Mouse (Mus musculus) liver, embryonic 14.5 days (tissue): ENCODE measurements at regions not wholly inside any gene's neighbourhood (a gene's known extent, or its start where the extent isn't known, plus 50 kb on each side); places are given as distances from the start of the nearest gene placed in this dataset.

ENCODE experiments used
- ATAC-seq: fragments of 200-750 bp; cut with Nextera tagmentation; 2 replicates; pipeline ENCODE4 v1.8.0; 2017; ENCODE audit warnings: moderate number of reproducible peaks, mild to moderate bottlenecking, moderate library complexity; ENCODE audit not compliant: insufficient read depth
- DNase-seq, 3 experiments: peaks; one replicate each; pipeline ENCODE4 v3.0.0-alpha.2; 2012 to 2013; ENCODE audit warnings: low read depth in 3 of 3, low spot score in 3 of 3
- H3K27ac ChIP-seq: fragments of 300-500 bp; sonication (generic); 2 replicates; pipeline ENCODE4 v1.5.1; 2014; ENCODE audit warnings: moderate library complexity, mild to moderate bottlenecking, control low read depth, inconsistent platforms
- H3K27me3 ChIP-seq: fragments of 300-500 bp; sonication (generic); 2 replicates; pipeline ENCODE4 v1.6.1; 2014; ENCODE audit warnings: mild to moderate bottlenecking, low read length, moderate library complexity; ENCODE audit not compliant: control insufficient read depth, insufficient read depth
- H3K36me3 ChIP-seq: fragments of 300-500 bp; sonication (generic); replicated peaks from 2 replicates; pipeline ENCODE4 v1.6.1; 2014; ENCODE audit warnings: low read depth; ENCODE audit not compliant: control insufficient read depth, insufficient read depth
- H3K4me1 ChIP-seq, 2 experiments: fragments of 200-500 bp in 1 of 2; fragments of 300-500 bp in 1 of 2; sonication (generic) in 1 of 2; replicated peaks; 2 replicates each; pipeline ENCODE4 v1.6.1; 2012 to 2014; ENCODE audit warnings: antibody characterized with exemption in 1 of 2, inconsistent platforms in 1 of 2, low read length in 1 of 2; ENCODE audit not compliant: control insufficient read depth in 2 of 2, insufficient read depth in 2 of 2
- H3K4me2 ChIP-seq: fragments of 300-500 bp; sonication (generic); 2 replicates; pipeline ENCODE4 v1.6.1; 2014; ENCODE audit warnings: low read depth, mild to moderate bottlenecking, control low read depth, moderate library complexity
- H3K4me3 ChIP-seq, 2 experiments: fragments of 200-500 bp in 1 of 2; fragments of 300-500 bp in 1 of 2; sonication (generic) in 1 of 2; 2 replicates each; pipeline ENCODE4 v1.5.1; 2012 to 2014; ENCODE audit warnings: low read depth in 2 of 2, low read length in 2 of 2, mild to moderate bottlenecking in 2 of 2, control low read depth in 1 of 2, inconsistent platforms in 1 of 2, moderate library complexity in 1 of 2; ENCODE audit not compliant: insufficient read depth in 1 of 2
- H3K9ac ChIP-seq: fragments of 300-500 bp; sonication (generic); replicated peaks from 2 replicates; pipeline ENCODE4 v1.6.1; 2014; ENCODE audit warnings: mild to moderate bottlenecking, control low read depth, moderate library complexity
- H3K9me3 ChIP-seq: fragments of 300-500 bp; sonication (generic); 2 replicates; pipeline ENCODE4 v1.6.1; 2016; ENCODE audit warnings: low read length, mixed read lengths; ENCODE audit not compliant: control insufficient read depth
- CTCF ChIP-seq: IDR thresholded peaks from 2 replicates; pipeline ENCODE4 v1.5.1; 2016; ENCODE audit warnings: antibody characterized with exemption, low read depth, control low read depth
- EP300 ChIP-seq: IDR thresholded peaks from 2 replicates; pipeline ENCODE4 v1.6.1; 2016; ENCODE audit warnings: antibody characterized with exemption, low read depth
- WGBS: fragments of 180-500 bp; shearing (Covaris S2); extraction: QIAGEN DNeasy Blood & Tissue Kit; methylation state at CpG from one replicate; pipeline ENCODE4 v1.1.7; 2014; ENCODE audit not compliant: insufficient replicate concordance; 5-methylcytosine and 5-hydroxymethylcytosine counted together

DNA sequence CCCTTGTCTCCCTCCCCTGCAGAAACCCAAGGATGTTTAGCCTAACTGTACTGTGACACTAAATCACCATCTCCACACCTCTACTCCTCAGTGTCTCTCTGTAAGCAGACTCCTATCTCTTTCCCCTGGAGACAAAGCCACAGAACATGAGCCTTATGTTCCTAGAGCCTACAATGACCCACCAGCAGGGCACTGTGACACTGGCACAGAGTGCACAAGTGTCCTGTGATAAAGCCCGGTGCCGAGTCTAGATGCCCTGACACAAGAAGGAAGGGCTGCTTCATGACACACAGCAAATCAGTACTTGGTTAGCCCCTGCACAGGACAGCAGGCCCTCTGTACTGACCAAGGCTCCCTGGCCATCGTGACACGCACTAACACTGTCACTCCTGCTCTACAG is 71.2 kb upstream of the Zmiz1 start:
- Histone ChIP-seq H3K4me3 (no peak overlapping the region), H3K9ac (no peak overlapping the region), H3K9me3 (no peaks in the 10 kb centered on the region), H3K27me3 (no peaks in the 10 kb centered on the region), H3K36me3 (no peaks in the 10 kb centered on the region), H3K4me1 (peaks cover 3 to 5% of the 10 kb centered on the region in 2 experiments; a peak in 3 of 4 replicates), H3K4me2 (no peak overlapping the region), H3K27ac (no peak overlapping the region)
- DNase-seq: no peak
- WGBS: 73% methylated on average over 4 of the region's 4 CpGs
- TF ChIP-seq EP300: no peak
- TF ChIP-seq CTCF: no peak
- no peak for ATAC-seq

DNA sequence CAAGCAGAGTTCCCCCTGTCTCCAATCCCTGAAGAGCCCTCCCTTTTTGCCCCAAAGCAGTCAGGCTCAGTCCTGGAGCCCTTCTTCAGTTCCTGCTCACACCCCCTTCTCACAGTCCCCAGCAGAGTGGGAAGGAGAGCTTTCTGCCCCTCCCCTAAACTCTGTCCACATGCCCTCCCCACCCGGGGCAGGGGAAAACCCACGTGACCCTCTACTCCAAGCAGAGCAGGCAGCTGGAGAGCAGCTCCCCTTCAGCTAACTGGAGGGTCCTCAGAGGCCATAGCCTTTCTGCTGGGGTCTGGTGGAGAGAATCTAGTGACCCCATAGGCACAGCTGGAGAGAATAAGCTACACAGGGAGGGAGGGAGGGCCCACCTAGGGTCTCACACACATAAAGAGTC is 69.7 kb upstream of the Zmiz1 start:
- no peak for ATAC-seq
- H3K36me3 ChIP-seq: no peaks in the 10 kb centered on the region
- no peaks in the 10 kb centered on the region for H3K9me3 ChIP-seq
- no peak overlapping the region for H3K9ac ChIP-seq
- no peak overlapping the region for H3K4me3 ChIP-seq
- H3K27ac ChIP-seq: no peak overlapping the region
- peaks cover 3 to 8% of the 10 kb centered on the region in 2 experiments; a peak in 3 of 4 replicates for H3K4me1 ChIP-seq
- WGBS: 11% methylated on average over 2 of the region's 2 CpGs
- H3K27me3 ChIP-seq: no peaks in the 10 kb centered on the region
- H3K4me2 ChIP-seq: no peak overlapping the region
- no peak for DNase-seq
- TF ChIP-seq CTCF: no peak
- no peak for TF ChIP-seq EP300

DNA sequence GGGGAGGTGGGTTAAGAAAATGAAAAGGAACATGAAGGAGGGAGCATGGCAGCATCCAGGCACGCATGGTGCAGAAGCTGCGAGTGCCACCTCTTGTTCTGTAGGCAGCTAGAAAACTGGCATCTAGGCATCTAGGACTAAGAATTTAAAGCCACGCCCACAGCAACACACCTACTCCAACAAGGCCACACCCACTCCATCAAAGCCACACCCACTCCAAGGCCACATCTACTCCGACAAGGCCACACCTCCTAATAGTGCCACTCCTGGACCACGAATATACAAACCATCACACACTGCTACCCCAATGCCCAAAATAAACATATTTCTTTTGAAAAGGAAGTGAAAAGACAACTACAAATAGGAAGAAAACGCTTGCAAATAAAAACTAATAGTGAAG is 66.6 kb upstream of the Zmiz1 start:
- Histone ChIP-seq H3K4me2 (no peak overlapping the region), H3K27me3 (no peaks in the 10 kb centered on the region), H3K36me3 (no peaks in the 10 kb centered on the region), H3K4me1 (peaks cover 16 to 19% of the 10 kb centered on the region in 2 experiments), H3K27ac (no peak overlapping the region), H3K4me3 (no peak overlapping the region), H3K9me3 (no peaks in the 10 kb centered on the region), H3K9ac (no peak overlapping the region)
- ATAC-seq: peak; percentile 9; the same call in 1 of the 2 replicates
- DNase-seq: peak; percentile 63 to 80 (median 63)
- no peak for TF ChIP-seq CTCF
- WGBS: 45% methylated on average over 6 of the region's 6 CpGs

DNA sequence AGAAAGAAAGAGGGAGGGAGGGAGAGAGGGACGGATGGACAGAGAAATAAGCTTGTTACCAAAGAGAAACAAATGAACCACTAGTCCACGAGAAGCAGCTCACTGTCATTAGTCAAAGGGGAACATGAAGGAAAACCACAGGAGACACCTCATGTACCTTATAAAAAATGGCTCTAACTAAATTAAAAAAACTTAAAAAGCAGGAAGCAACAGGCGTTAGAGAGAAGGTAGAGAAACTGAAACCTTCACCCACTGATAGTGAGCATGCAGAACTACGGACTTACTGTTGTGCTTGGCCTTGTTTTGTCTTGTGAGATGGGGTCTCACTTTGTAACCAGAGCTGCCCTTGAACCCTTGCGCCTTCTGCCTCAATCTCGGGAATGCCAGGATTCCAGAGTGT is 66.0 kb upstream of the Zmiz1 start:
- H3K9me3 ChIP-seq: no peaks in the 10 kb centered on the region
- 60% methylated on average over 6 of the region's 6 CpGs for WGBS
- no peaks in the 10 kb centered on the region for H3K36me3 ChIP-seq
- DNase-seq (no peak), ATAC-seq (no peak)
- H3K4me1 ChIP-seq: peaks cover 21 to 24% of the 10 kb centered on the region in 2 experiments
- no peaks in the 10 kb centered on the region for H3K27me3 ChIP-seq
- H3K9ac ChIP-seq: no peak overlapping the region
- no peak overlapping the region for H3K4me2 ChIP-seq
- H3K27ac ChIP-seq: no peak overlapping the region
- H3K4me3 ChIP-seq: no peak overlapping the region
- TF ChIP-seq EP300 (no peak), CTCF (no peak)

DNA sequence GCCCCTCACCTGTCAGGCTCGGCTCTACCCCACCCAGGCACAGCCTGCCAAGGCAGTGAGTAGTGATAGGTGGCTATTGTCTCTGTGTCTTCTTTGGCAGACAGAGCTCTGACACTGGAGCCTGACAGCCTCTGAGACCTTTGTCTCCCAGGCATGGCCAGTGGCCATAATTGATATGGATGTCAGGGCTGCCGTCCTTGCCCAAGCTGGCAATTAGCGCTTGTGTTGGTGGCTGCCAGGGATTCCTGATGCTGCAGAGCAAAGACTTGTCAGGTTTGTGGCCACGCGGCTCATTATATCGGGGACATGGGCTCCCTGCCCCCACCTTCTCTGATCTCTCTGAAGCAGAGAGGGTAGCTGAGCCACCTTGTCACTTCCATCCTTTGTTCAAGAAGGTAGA is 64.1 kb upstream of the Zmiz1 start:
- WGBS: 76% methylated on average over 6 of the region's 6 CpGs
- H3K4me2 ChIP-seq: no peak overlapping the region
- no peak for ATAC-seq
- H3K36me3 ChIP-seq: no peaks in the 10 kb centered on the region
- TF ChIP-seq CTCF (no peak), EP300 (no peak)
- no peak overlapping the region for H3K27ac ChIP-seq
- no peaks in the 10 kb centered on the region for H3K27me3 ChIP-seq
- H3K9ac ChIP-seq: no peak overlapping the region
- H3K4me1 ChIP-seq: peaks cover 34 to 44% of the 10 kb centered on the region in 2 experiments
- no peak for DNase-seq
- no peaks in the 10 kb centered on the region for H3K9me3 ChIP-seq
- no peak overlapping the region for H3K4me3 ChIP-seq
